Mouse (Mus musculus): Measurements from ENCODE around the gene Specc1l.
"Not testable (repeated sequence)": the region's sequence is repeated elsewhere in the genome, so short reads cannot be mapped to it uniquely, and the experiment has no call there.

Gene Specc1l

DNA sequence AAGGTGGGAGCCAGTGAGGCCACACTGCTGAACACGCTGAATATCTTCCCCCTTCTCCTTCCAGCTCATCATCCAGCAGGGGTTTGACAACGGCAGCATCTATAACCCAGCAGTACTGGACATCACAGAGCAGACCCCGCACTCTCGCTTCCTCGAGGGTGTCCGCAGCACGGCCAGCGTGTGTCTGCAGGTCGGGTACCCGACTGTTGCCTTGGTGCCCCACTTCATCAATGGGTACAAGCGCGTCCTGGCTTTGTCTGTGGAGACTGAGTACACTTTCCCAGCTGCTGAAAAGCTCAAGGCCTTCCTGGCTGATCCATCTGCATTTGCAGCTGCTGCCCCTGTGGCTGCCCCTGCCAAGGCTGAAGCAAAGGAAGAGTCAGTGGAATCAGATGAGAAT, 140.7 kb downstream of the Specc1l start:
- no peak for DNase-seq (ENCODE audit: low spot score in 2 of 2)

DNA sequence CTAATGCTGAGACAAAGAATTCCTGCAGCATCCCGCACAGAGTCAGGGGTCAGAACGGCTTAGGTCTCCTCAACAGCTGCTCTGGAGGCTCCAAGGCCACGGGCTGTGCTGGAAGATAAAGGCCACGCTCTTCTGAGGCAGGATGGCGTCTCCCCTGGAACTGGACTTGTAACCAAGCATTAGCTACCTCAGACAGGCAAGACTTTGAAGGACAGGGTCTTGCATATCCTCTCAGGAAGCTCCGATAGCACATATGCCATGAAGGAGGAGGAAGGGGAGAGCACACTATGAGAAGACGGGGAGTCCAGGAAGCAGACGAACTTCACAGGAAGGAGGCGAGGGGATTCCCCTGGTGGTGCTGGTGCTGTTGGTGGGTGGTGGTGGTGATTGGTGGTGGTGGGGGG, 142.0 kb downstream of the Specc1l start:
- not testable (repeated sequence) for DNase-seq (ENCODE audit: low spot score in 2 of 2)

DNA sequence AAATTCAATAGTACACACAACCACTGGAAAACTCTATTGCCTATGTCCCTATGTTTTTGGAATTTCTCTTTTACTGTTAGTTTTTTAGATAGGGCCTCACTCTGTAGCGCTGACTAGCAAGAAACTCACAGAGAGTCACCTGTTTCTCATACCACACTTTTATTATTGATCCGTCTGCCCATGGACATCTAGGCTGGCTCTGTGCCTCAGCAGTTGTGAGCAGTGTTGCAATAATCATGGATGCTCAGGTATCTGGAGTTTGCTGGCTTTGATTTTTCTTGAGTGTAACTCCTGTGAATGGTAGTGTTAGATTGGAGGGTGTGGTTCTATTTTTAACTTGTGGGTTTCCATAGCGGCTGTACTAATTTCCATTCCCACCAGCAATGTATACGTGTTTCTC, 143.5 kb downstream of the Specc1l start:
- DNase-seq (ENCODE audit: low spot score in 2 of 2): no peak
